Mouse (Mus musculus) kidney, adult 10 weeks (tissue): Measurements from ENCODE around the gene Eps8l1. TPM values are rescaled to one million over a fixed set of nuclear protein-coding genes. Genes with fewer than 3 reads are reported as not detected.

Experiments
- polyA plus RNA-seq: library from polyadenylated mRNA; stranded (reverse); fragments of 350-450 nt; fragmentation: Illumina TruSeq; extraction: RNeasy Lipid Tissue Mini Kit (QIAGEN cat#74804); gene quantifications from one replicate; pipeline ENCODE4 v1.2.3, GENCODE M21; 2014; ENCODE audit warnings: low read depth, low replicate concordance

The Eps8l1 gene
- 1.1 TPM for polyA plus RNA-seq

GRCm38 (mm10) chr7:4460576-4461434, at the start of gene Eps8l1:
Gene Eps8l1 (plus strand): TSS chr7:4460674.

GRCm38 (mm10) chr7:4445216-4445791, 15.2 kb upstream of the Eps8l1 start, which contains the start of gene Rdh13:
Gene Rdh13 (minus strand): TSS chr7:4445649.

GRCm38 (mm10) chr7:4501558-4502397, 41.3 kb downstream of the Eps8l1 start, which contains the start of gene Ppp1r12c:
Gene Ppp1r12c (minus strand): TSS chr7:4501680.

GRCm38 (mm10) chr7:4516332-4517050, 56.0 kb downstream of the Eps8l1 start, which contains the start of gene Tnnt1:
Gene Tnnt1 (minus strand): TSS chr7:4516382.

GRCm38 (mm10) chr7:4524212-4524922, 63.9 kb downstream of the Eps8l1 start, which contains the start of gene Tnni3:
Gene Tnni3 (minus strand): TSS chr7:4524229.

Other genes with a start within 250 kb of the Eps8l1 start
- 4.3 TPM for gene Lilra5, start 222.9 kb upstream of the Eps8l1 start, polyA plus RNA-seq
- gene Ncr1, start 123.0 kb upstream of the Eps8l1 start, polyA plus RNA-seq: not detected
- not detected for gene Gp6, start 62.9 kb upstream of the Eps8l1 start, polyA plus RNA-seq
- gene Rdh13, start 15.0 kb upstream of the Eps8l1 start, polyA plus RNA-seq: 9.4 TPM
- gene Ppp1r12c, start 41.0 kb downstream of the Eps8l1 start, polyA plus RNA-seq: 2.8 TPM
- 0.85 TPM for gene Tnnt1, start 55.7 kb downstream of the Eps8l1 start, polyA plus RNA-seq
- not detected for gene Tnni3, start 63.6 kb downstream of the Eps8l1 start, polyA plus RNA-seq
- not detected for gene Dnaaf3, start 71.8 kb downstream of the Eps8l1 start, polyA plus RNA-seq
- not detected for gene Syt5, start 86.9 kb downstream of the Eps8l1 start, polyA plus RNA-seq
- gene Ptprh, start 143.4 kb downstream of the Eps8l1 start, polyA plus RNA-seq: not detected
- 3.1 TPM for gene Tmem86b, start 170.7 kb downstream of the Eps8l1 start, polyA plus RNA-seq
- gene Ppp6r1, start 198.3 kb downstream of the Eps8l1 start, polyA plus RNA-seq: 11.6 TPM
- not detected for gene Hspbp1, start 224.4 kb downstream of the Eps8l1 start, polyA plus RNA-seq
- gene Brsk1, start 229.9 kb downstream of the Eps8l1 start, polyA plus RNA-seq: 0.24 TPM